Mouse (Mus musculus) R1 (cell line): ENCODE data around the gene 1700013H16Rik.

Source experiments
- DNase-seq: peaks from one replicate; pipeline ENCODE4 v3.0.0-alpha.2; 2018; ENCODE audit warnings: low read depth, low spot score

1700013H16Rik gene

GRCm38 (mm10) chrX:53757736-53758135, at the start of gene 1700013H16Rik:
Gene 1700013H16Rik, minus strand, starts transcription at chrX:53757831.
- DNase-seq: peak; percentile 59

- DNase-seq: peak; percentile 1
These were observed 41.4 kb upstream of the 1700013H16Rik start for GRCm38 (mm10) chrX:53799074-53799473.

- peak; percentile 2 for DNase-seq
These were observed 39.9 kb upstream of the 1700013H16Rik start, which contains the start of gene Xlr for GRCm38 (mm10) chrX:53797519-53797918. Gene Xlr, minus strand, starts transcription at chrX:53797706.

GRCm38 (mm10) chrX:53776276-53776675, 18.6 kb upstream of the 1700013H16Rik start, which contains the start of gene Zfp36l3:
Gene Zfp36l3, minus strand, starts transcription at chrX:53776394.
- DNase-seq: peak; percentile 80

GRCm38 (mm10) chrX:53752851-53753250, 4.8 kb downstream of the 1700013H16Rik start:
- no peak for DNase-seq

- DNase-seq: no peak
These were observed 28.7 kb downstream of the 1700013H16Rik start for GRCm38 (mm10) chrX:53728967-53729366.

GRCm38 (mm10) chrX:53724596-53724995, 33.0 kb downstream of the 1700013H16Rik start, which contains the start of gene 4930502E18Rik:
Gene 4930502E18Rik, plus strand, starts transcription at chrX:53724826.
- DNase-seq: peak; percentile 21

- peak; percentile 34 for DNase-seq
These were observed 41.1 kb downstream of the 1700013H16Rik start for GRCm38 (mm10) chrX:53716323-53717182.

GRCm38 (mm10) chrX:53715942-53716322, 41.7 kb downstream of the 1700013H16Rik start:
- DNase-seq: no peak

- no peak for DNase-seq
These were observed 55.0 kb downstream of the 1700013H16Rik start for GRCm38 (mm10) chrX:53702673-53703072.

GRCm38 (mm10) chrX:53699225-53699624, 58.4 kb downstream of the 1700013H16Rik start:
- no peak for DNase-seq

GRCm38 (mm10) chrX:53694008-53694777, 63.4 kb downstream of the 1700013H16Rik start:
- no peak for DNase-seq

- DNase-seq: no peak
These were observed 64.5 kb downstream of the 1700013H16Rik start for GRCm38 (mm10) chrX:53693141-53693540.
